Mouse (Mus musculus): ENCODE results near the gene Tmem14a. TPM values are rescaled to one million over a fixed set of nuclear protein-coding genes. Genes with fewer than 3 reads are reported as not detected.
"Not testable (repeated sequence)": the region's sequence is repeated elsewhere in the genome, so short reads cannot be mapped to it uniquely, and the experiment has no call there.

Gene Tmem14a
- 10 to 100 TPM; 28.7 to 35.8 TPM for total RNA-seq (2021)
- long read RNA-seq, experiment 1, transcript Tmem14a-202 (5 exons, 1,168 nt): major isoform, 46 of 61 reads
- long read RNA-seq, experiment 1, partial matches to known transcripts: 6 of 61 reads
- long read RNA-seq, experiment 1, other reads (novel, unspliced or antisense): 5 of 61 reads
- long read RNA-seq, experiment 2, transcript Tmem14a-201 (5 exons, 1,261 nt): minor isoform, 6 of 38 reads
- long read RNA-seq, experiment 2, transcript Tmem14a-202 (5 exons, 1,168 nt): major isoform, 22 of 38 reads
- long read RNA-seq, experiment 2, partial matches to known transcripts: 2 of 38 reads
- long read RNA-seq, experiment 2, other reads (novel, unspliced or antisense): 8 of 38 reads

DNA sequence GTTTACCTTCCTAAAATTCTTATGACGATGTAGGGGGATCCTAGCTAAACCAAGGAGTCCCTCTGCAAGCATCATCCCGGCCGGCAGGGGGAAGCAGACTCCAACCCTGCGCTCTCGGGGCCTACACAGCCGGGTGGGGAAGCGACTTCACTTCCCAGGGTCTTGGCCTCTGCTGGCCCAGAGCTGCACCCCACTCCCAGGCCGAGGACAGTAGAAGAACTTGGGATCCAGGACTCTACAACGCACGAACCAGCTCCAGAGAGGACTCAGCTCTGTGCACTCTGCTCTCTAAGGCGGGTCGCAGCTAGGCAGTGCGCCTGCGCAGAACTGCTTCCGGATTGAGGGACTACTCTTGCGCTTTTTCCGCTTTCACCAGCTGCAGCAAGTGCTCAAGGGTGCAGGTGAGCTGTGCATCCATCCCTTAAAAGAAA, at the start of gene Tmem14a:
Tmem14a (plus strand) TSS at position 87 of the 431 bp plus-strand sequence.
- intact Hi-C loops (cut with DNase I): loop anchor here (2.0 to 5.0 kb wide), 4 partner anchors 52 to 1049 kb away; no protein-coding TSS in a partner anchor
- peak; percentile 78 to 88 for DNase-seq (ENCODE audit: low spot score in 2 of 2)

DNA sequence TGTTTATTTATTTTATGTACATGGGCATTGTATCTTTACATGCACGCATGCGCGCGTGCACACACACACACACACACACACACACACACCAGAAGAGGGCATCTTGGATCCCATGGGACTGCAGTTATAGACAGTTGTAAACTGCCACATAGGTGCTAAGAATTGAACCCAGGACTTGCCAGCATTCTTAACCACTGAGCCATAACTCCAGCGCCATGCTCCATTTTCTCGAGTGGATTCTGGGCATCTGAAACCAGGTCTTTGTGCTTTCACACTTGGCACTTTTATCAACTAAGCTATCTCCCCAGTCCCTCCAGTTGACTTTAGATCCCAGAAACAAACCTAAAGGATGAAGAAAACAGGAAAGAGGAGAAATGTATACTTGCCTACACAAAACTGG, 33.2 kb upstream of the Tmem14a start:
- DNase-seq (ENCODE audit: low spot score in 2 of 2): no peak
- intact Hi-C loops (cut with DNase I): no loop called here

DNA sequence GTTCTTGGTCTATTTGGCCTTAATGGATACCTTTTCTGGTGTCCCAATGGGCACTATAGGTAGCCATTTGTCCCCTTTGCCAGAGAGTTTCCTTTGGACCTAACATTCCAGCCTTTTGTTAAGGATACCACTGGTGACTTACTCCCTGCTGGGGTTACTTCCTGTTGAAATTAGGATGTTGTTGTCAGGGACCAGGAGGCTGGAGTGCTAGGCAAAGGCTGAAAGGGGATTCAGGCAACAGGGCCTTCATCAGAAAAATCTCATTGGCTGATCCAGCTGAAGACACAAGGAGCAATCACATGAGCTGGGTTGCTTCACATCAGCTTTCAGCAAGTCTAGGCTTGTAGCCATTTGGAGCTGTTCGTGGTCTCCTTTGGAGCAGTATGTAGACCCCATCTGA, 12.1 kb upstream of the Tmem14a start:
- intact Hi-C loops (cut with DNase I): loop anchor here (5.0 kb wide), 1 partner anchor 71 kb away; no protein-coding TSS in a partner anchor
- DNase-seq (ENCODE audit: low spot score in 2 of 2): no peak

DNA sequence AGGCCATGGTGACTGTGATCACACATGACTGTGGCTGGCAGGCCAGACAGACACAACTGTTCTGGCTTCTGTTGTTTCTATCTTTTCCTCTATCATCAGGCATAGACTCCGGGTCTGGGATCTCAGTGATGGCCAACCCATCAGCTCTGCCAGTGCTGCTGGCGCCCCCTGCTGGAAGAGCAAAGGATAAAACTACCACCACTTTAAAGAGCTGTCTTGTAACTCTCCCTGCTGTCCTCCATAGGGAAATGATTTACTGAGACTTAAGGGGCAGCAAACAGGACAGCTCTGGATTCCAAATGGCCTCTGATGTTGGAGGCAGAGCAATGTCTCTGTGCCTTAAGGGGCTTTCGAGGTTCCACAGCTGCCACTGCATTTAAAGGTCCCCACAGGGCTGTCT, 4.8 kb upstream of the Tmem14a start:
- intact Hi-C loops (cut with DNase I); DNase-seq (ENCODE audit: low spot score in 2 of 2): not testable (repeated sequence)

DNA sequence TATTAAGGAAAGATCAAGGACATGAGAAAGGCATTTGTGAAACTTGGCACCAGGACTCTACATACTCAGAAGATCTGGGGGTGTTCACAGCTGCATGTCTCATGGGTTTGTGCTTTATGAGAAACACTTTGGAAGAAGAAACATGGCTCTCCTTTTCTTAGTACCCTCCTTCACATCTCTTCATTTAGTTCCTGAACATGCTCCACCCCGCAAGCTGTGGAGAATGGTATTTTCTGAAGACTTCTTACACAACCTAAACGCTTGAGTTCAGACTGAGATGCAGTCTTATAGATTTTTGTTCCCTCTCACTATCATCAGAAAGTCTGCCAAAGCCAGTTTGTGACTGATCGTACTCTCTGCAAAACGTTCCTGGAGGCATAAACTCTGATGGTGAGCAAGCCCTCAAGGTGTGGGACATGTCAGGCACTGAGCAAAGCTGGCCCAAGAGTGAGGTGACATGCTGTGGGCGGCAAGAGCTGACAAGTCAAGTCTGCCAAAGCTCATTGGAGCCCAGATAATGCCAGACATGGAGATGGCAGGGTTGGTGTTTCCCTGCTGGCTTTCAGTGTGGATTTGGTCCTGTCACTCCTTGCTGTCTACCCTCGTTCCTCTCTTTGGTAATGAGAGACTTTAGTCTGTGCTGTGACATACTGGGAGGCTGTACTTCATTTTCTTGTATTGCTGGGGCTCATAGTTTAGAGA, 4.2 kb upstream of the Tmem14a start:
- intact Hi-C loops (cut with DNase I): not testable (repeated sequence)
- peak in 1 of 2 experiments; percentile 57 for DNase-seq (ENCODE audit: low spot score in 2 of 2)

DNA sequence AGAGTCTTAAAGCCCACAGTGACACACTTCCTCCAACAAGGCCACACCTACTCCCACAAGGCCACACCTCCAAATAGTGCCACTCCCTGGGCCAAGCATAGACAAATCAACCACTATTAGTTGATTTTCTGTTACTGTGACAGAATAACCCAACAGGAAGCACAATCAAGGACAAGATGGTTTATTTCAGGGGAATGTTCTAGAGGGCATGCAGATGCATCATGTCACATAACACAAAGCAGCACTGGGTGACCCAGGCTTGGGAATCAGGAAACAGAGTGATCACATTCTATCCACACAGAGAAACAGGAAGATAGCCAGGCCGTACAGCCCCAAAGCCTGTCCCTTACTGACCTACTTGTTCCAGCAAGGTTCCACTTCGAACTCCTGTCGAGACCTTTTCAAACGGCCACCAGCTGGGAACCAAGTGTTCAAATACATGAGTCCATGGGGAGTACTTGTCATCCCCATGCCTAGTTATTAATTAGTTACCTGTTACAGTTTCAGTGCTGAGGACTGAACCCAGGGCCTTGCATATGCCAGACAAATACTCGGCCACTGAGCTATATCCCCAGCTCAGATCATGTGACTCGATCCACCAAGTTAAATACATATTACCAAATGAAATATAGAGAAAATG, 9.5 kb downstream of the Tmem14a start:
- DNase-seq (ENCODE audit: low spot score in 2 of 2): no peak
- intact Hi-C loops (cut with DNase I): no loop called here

DNA sequence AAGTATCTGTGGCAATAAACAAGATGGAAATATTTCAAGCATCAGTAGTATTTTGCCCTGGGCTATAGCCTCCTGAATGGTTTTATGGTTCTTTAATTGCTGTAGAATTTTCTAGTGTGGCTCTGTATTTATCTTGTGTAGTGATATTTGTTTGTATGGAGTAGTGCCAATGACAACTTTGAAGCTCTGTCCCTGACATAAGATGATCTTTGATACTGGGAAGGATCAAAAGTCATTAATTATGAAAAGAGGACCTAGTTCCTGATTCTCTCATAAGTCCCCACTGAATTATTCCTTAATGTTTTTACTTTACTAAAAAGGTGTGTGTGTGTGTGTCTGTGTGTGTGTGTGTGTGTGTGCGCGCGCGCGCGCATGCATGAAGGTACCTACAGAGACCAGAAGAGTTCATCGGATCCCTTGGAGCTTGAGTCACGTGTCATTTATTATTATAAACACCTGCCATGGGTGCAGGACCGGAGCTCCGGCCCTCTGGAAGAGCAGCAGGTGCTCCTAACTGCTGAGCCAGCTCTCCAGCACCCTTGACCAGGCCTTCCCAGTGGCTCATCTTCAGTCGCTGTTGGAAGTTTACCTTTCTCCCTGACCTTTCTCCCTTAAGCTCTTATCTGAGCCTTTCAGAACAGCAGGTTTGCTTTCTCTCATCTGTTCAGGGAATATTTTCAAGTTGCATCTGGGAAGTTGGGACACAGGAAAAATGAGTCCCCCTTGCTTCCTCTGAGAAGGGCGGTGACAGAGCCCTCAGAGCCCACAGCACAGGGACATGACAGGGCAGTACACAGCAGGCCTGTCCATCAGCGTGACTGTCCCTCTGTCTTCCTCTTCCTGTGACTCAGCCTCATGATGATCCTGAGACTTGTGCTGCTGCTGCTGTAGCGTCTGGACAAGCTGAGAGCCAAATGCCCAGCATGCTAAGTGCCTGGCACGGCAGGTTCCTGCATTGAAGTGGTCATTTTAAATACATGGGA, 10.7 kb downstream of the Tmem14a start:
- DNase-seq (ENCODE audit: low spot score in 2 of 2); intact Hi-C loops (cut with DNase I): not testable (repeated sequence)

DNA sequence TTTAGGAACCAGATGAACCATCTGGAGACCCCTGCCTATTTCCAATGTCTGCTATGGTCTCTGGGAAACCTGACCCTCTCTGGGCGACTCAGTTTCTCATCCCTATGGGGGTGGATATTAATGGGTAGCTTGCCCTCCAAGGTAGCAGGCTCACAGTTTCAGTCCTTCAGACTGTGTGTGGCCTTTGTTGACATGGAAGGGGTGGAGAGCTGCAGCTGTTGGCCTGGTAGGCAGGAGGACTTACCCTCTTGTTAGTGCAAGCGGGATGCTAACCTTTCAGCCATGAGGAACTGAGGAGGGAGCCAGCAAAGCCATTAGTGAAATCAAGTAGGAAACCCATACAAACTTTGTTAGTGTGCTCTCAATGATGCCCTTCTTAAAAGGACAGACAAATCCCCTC, 12.0 kb downstream of the Tmem14a start:
- intact Hi-C loops (cut with DNase I): no loop called here
- no peak for DNase-seq (ENCODE audit: low spot score in 2 of 2)

DNA sequence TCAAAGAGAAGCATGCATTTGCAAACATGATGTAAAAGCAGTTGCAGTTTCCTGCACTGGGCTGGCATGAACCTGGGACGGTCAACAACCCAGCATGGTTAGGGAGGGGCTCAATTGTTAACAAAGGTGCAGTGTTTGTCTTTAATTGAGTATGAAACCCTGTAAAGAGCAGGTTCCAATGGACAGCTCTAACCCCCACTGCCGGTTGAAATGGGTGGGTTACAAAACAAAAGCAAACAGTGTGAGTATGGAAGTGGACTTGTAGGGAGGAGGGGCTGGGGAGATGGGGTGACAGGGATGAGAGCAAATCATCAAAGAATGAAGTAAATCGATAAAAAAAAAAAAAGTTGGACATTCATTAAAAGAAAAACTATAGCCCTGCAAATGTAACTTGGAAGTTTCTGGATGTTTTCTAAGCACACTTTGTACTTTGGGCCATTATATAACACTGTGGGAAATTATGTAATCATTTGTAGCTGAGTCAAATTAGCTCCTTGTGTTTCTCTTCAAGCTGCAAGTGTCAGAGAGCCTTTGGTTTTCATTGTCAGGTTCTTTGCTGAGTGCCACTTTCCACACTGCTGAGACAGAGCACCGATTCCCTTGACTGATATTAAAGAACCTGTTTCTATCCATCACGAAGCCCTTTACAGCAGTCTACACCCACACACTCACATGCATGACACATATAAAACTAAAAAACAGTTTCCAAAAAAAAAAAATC, 13.5 kb downstream of the Tmem14a start:
- peak; percentile 8 to 73 for DNase-seq (ENCODE audit: low spot score in 2 of 2)

DNA sequence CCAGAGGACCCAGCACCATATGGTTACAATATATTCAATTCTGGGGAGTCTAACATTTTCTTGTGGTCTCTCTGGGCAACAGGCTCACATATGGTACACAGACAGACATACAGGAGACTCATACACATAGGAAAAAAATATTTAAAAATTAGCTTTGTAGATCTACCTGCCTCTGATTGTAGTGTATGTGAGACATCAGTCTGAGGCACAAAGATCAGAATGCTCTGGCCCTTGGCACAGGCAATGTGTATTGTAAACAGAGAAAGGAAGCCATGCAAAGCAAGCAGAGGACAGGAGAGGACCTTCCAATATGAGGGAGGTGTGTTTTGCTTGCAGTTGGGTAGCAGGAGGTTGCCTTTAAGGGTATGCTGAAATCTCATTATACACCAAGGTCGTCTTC, 14.1 kb downstream of the Tmem14a start:
- intact Hi-C loops (cut with DNase I): no loop called here
- no peak for DNase-seq (ENCODE audit: low spot score in 2 of 2)

More for the DNA sequence above, 13.5 kb downstream of the Tmem14a start:
- intact Hi-C loops (cut with DNase I): no loop called here

DNA sequence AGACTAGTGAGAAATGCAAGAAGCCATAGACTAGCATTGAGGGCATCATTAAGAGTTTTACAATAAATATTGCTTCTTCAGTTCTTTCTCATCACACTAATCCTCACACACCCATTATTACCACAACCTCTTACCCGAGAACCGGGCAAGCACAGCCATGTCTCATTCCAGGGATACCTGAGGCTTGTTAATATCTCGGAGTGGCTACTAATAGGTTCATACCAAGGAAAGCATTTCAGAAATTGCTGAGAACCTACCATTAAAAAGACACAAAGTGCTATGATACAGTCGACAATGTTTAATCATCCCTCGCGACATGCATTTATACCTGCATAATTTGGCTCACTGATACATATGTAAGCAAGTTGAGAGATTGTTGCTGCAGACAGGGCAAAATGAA, 17.0 kb downstream of the Tmem14a start:
- intact Hi-C loops (cut with DNase I): no loop called here
- no peak for DNase-seq (ENCODE audit: low spot score in 2 of 2)

DNA sequence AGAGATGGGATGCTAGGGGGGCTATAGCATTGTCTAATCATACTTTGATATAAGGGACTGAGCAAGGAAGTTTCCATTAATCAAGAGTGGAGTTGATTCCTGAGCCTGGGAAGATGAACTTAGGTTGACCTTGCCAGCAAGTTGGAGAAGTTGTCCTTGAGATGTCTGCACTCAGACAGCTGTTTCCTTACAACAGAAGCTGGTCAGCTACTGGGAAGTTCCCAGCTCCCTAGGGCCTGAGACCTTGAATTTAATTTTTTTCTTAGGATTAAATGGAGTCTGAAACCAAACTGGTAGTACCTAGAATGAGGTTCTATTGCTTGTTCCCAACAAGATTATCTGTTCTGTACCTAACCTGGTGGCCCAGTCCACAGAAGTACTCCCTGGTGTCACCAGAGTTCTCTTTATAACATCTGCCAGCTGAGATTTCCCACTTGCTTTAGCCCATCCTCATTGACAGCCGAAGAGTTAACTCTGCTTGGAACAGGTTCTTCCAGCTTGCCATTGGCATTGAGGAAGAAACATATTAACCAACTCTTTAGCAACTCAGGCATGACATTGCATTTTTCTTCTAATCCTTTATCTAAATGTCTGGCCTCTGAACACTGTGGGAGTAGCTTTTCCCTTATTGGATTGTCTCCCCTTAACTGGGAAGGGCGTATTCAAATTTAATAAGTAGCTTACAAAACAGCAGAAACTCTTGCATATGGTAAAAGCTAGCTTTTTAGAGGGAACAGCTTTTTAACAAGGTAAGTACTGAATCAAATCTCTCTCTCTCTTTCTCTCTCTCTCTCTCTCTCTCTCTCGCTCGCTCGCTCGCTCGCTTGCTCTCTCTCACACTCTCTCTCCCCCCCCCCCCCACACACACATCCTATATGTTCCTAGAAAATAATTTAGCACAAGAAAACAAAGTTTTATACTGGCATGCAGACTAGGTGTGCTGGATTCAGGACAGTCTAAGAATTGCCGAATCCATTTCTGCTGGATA, 21.8 kb downstream of the Tmem14a start, which contains the start of gene Gsta3:
Gsta3 (plus strand) TSS at position 679 of the 988 bp plus-strand sequence.
- intact Hi-C loops (cut with DNase I): no loop called here
- no peak for DNase-seq (ENCODE audit: low spot score in 2 of 2)

DNA sequence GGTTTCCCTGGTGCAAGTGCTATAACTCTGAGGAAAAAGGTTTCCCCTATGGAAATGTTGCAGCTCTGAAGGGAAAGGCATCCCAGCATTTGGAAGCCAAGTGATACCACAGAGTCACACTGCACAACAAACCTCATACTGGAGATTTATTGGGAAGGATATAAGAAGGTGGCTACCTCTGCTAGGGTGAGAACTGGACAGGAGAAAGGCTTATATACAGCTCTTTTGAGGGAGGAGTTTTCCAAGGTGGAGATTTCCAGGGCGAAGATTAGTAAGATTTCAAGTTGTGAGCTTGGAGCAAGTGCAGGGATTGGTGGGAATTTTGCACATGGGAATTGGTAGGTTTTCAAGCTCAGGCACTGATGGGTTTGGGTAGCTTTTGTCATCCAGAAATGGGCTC, 22.7 kb downstream of the Tmem14a start:
- intact Hi-C loops (cut with DNase I): no loop called here

DNA sequence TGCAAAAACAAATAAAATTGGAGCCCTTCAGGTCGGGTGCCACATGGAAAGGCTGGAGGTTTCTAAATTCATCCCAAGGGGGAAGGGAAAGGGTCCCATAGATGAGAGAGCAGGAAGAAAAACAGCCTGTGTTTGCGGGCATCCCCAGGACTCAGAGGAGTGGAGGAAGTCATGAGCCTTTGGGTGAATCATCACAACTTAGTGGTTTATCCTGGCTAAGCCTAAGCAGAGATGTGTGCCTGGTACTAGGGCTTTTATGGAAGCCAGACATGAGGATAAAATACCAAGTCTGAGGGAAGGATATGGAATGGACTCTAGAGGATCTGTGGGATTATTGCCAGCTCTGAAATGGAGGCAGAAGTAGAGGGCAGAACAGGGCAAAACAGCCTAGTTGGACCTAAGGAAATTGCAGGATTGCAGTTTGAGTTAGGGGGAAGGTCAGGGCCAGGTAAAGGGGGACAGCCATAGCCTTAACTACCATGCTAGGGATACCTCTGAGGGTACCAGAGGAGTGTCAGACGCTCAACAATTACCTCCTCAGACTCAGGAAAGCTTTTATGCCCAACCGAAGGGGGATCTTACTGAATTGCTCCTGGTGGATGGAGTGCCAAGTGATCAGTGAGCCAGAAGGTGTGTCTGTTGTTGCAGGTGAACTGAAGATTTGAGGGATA, 26.1 kb downstream of the Tmem14a start:
- intact Hi-C loops (cut with DNase I): no loop called here
- no peak for DNase-seq (ENCODE audit: low spot score in 2 of 2)

More for the DNA sequence above, 22.7 kb downstream of the Tmem14a start:
- no peak for DNase-seq (ENCODE audit: low spot score in 2 of 2)

DNA sequence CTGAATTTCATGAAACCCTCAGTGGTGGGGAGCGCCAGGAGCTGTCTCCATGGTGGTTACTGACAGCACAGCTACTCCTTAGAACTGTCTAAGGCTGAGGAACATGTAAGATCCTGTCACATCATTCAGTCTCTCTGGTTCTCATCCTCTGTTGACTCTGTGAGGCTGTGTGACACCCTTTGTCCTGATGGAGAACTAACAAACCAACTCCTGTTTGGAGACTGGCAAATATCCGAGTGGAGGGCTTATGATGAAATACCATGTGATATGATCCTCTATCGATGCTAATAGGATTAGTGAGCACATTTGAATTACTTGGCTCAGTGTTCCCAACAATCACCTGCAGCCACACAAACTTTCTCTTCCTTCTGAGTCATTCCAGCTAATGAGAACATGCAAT, 27.8 kb downstream of the Tmem14a start:
- DNase-seq (ENCODE audit: low spot score in 2 of 2): no peak
- intact Hi-C loops (cut with DNase I): no loop called here

DNA sequence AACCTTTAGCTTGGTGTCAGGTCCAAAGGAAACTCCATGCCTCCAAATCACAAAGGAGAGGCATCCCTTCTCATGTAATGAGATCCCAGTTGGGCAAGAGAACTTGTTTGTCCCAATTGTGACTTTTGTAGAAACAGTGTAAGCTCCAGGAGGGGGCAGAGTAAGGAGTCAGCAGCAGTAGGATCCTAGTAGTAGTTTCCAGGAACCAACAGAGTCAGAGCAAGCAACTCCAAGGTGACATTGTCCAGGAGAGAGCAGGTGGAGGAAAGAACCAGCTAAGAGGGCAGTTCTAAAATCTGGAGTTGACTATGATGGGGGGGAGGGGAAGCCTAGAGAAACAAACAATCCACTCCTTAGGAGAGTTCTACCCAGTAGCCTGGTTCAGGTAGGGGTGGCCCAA, 29.5 kb downstream of the Tmem14a start:
- intact Hi-C loops (cut with DNase I): no loop called here
- no peak for DNase-seq (ENCODE audit: low spot score in 2 of 2)
